Mouse (Mus musculus): ENCODE measurements around the gene Ptk7.

The Ptk7 gene

GRCm38 (mm10) chr17:46644152-46644805, 15.0 kb upstream of the Ptk7 start:
- DNase-seq = no peak

GRCm38 (mm10) chr17:46642060-46642459, 12.8 kb upstream of the Ptk7 start:
- no peak for DNase-seq

GRCm38 (mm10) chr17:46639929-46640328, 10.6 kb upstream of the Ptk7 start:
- DNase-seq = no peak

- DNase-seq = no peak
Observed at GRCm38 (mm10) chr17:46636831-46637523, 7.7 kb upstream of the Ptk7 start.

- DNase-seq = peak; percentile 61
Observed at GRCm38 (mm10) chr17:46629685-46630441, 559 bp upstream of the Ptk7 start.

DNA sequence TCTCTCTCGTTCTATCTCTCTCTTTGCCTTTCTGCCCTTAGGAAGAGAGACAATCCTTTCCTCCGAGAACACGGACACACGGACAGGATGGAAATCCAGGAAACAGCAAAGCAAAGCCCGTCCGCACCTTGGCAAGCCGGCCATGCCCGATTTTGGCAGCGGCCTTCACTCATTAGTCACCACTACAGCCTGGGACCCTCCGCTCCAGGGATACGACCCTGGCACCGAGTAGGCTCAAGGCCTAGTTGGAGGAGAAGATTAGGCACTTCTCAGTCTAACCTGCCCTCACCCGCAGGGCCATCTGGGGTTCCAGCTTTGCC, 873 bp downstream of the Ptk7 start:
- no peak for DNase-seq

DNA sequence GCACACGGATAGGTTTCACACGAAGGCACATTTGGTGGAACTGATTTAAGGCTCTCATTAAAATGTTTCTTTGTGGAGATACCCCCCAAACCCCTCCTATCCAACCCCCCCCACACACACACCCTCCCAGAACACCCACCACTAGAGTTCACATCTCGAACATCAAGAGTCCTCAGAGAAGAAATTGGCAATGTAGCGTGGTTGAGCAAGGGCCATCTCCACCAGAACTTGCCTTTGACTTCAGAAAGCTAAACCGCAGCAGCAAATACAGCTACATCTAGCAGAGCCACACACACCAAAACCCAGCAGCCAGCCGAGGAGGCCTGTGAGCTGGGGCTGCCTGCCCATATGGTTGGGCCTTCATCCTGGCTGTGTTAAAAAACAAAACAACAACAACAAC, 1.9 kb downstream of the Ptk7 start:
- no peak for DNase-seq

DNA sequence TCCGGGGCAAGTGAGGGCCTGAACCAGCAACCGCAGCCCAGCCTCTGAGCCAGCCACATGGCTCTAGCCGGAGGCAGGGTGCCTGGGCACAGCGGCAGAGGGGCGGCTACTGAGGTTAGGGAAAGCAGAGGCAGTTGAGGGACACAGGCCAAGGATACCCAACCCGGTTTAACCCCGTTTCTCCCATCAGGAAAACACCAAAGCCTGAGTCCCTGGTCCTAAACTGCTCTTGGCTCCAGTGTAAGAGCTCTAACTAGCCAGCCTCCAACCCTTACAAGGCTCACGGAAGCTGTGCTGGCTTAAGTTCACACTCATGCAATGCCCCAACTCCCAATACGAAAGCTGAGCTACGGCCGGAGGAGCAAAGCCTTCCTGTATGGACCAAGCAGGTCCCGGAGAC, 4.7 kb downstream of the Ptk7 start:
- DNase-seq = no peak

GRCm38 (mm10) chr17:46623819-46624557, 5.3 kb downstream of the Ptk7 start:
- no peak for DNase-seq

- peak; percentile 20 for DNase-seq
Observed at GRCm38 (mm10) chr17:46622269-46622668, 7.0 kb downstream of the Ptk7 start.

- DNase-seq = peak; percentile 44
Observed at GRCm38 (mm10) chr17:46621324-46621723, 8.0 kb downstream of the Ptk7 start.

DNA sequence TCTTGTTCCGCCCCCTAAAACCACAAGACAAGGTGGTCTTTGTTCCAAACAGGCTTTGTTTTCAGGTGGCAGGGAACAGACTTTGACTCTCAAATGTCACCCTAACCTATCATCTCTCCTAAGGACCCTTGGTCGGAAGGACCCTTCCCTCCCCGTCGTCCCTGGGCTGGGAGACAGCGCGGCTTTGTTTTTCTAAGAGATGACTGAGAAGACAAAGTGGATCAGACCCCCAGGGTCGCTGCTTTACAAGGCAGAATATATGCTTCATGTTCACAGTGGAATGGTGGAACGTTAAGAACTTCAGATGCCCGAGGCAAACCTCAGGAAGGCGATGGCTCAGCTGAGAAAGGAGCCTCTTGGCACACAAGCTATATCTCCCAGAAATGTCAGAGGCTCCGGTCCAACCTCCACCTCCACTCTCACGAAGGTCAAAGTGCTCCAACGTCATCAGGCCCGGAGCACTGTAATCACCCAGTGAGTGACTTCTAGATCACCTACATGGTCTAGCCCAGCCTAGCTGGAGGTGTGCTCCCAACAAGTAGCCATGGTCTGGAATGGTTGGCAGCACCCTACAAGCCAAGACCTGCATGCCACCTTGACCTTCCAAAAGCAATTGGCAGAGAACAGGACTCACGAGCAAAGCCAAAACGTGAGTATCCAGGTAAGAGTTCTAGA, 9.5 kb downstream of the Ptk7 start:
- no peak for DNase-seq

- DNase-seq = no peak
Observed at GRCm38 (mm10) chr17:46618769-46619682, 10.3 kb downstream of the Ptk7 start.

DNA sequence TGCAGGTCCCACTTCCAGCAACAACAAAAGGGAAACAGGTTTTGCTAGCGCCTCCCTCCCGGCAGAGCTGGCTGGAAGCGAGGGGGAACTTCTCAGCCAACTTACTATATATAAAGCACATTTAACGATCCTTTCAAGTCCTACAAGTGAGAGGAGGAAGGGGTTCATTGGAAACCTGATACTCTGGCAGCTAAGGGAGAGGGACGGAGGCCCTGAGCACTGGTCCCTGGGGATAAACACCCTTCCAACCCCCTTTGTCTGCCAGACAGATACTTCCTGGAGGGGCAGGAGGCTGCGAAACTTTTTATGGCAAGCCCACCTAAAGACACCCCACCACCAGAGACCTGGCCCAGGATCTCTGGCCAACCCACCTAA, 10.9 kb downstream of the Ptk7 start:
- DNase-seq = no peak

DNA sequence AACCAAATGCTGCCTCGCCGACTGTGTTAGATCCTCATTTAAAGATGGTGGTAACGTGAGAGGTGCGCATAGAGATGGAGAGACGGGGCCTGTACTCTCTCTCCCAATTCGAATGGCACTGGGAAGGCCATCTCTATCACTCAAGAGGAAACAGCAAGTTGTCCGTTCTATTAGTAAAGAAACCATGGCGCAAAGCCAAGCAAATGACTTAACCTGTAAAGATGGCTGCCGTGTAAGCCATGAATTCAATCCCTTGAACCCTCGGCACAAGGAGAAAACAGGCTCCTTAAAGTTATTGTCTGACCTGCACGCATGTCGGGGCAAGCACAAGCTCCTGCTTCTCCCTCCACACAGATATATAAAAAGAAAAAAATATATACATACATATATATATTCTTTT, 11.5 kb downstream of the Ptk7 start:
- DNase-seq = no peak

GRCm38 (mm10) chr17:46613229-46613628, 16.1 kb downstream of the Ptk7 start:
- DNase-seq = no peak

- no peak for DNase-seq
Observed at GRCm38 (mm10) chr17:46612820-46613219, 16.5 kb downstream of the Ptk7 start.

DNA sequence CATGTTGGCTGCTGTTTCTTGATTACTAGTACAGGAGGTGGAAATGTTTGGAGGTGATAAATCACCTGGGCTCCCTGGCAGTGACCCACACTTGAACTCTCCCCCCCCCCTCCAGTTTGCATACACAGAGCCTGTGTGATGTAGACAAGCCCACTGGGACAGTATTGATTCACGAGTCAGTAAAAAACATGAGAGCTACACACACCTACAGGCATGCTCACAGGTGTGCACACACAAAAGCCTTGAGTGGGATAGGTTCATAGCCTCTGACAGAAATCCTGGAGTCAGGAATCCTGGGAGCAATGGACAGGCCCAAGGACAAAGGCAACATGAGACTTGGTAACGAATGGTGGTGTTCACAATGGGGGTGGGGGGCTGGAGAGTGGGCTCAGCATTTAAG, 17.1 kb downstream of the Ptk7 start:
- DNase-seq = no peak

DNA sequence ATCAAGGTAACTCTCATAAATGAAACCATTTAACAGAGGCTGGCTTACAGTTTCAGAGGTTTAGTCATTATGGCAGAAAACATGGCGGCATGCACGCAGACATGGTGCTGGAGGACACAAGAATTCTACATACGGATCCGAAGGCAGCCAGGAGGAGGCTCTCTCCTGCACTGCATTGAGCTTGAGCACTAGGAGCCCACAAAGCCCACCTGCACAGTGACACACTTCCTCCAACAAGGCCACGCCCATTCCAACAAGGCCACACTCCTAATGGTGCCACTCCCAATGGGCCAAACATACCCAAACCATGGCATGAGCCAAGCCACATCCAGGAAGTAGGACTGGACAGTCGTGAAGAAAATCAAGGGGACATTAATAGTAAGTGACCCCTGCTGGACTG, 18.0 kb downstream of the Ptk7 start:
- DNase-seq = no peak

- DNase-seq = no peak
Observed at GRCm38 (mm10) chr17:46609721-46610514, 19.4 kb downstream of the Ptk7 start.

- no peak for DNase-seq
Observed at GRCm38 (mm10) chr17:46605987-46606386, 23.3 kb downstream of the Ptk7 start.
